Mouse (Mus musculus) heart, adult 2 months (tissue): ENCODE measurements at regions not wholly inside any gene's neighbourhood (a gene's known extent, or its start where the extent isn't known, plus 50 kb on each side); places are given as distances from the start of the nearest gene placed in this dataset.

Source experiments
- CTCF ChIP-seq: fragments of 200-600 bp; IDR thresholded peaks from 2 replicates; pipeline ENCODE4 v1.8.1; 2022; ENCODE audit warnings: antibody characterized with exemption, mild to moderate bottlenecking, moderate library complexity
- EP300 ChIP-seq: fragments of 200-500 bp; IDR thresholded peaks from 2 replicates; pipeline ENCODE4 v1.6.1; 2011; ENCODE audit warnings: low read depth, low read length, control low read depth; ENCODE audit not compliant: insufficient read depth
- POLR2A ChIP-seq: fragments of 200-500 bp; IDR thresholded peaks from 2 replicates; pipeline ENCODE4 v1.6.1; 2011; ENCODE audit warnings: mild to moderate bottlenecking, low read depth, low read length, control low read depth; ENCODE audit not compliant: insufficient read depth

DNA sequence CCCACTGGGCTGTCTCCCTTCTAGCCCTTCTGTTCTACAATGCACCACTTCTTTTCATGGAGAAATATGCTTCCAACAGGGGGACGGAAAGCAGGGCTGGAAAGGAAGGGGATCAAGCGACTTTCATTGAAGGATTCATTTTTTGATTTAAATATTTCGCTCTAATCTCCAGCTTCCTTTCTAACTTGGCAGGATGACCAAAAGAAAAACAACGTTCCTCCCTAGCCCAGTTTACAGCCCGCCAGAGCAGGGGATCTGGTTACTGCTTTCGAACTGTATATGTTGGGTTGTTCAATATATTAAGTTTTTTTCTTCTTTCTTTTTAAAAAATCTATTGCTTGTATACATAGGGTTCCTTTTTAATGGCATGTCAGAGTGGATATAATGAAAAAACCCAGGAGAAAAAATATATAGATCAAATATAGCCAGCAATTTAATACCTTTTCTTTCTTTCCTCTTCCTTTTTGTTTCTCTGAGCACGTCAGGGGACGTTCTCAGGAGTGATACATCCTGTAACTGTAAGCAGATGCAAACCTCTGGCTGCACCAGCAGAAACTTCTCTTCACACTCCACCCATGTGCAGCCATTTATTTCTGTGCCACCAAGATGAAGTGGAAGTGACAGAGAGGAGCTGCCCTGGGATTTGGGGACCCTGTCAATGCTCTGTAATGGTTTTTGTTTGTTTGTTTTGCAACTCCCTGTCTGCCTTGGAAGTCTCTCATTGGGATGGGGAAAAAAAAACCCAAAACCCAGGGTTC lies 406.7 kb downstream of the Ccdc171 start:
- TF ChIP-seq POLR2A = no peak
- no peak for TF ChIP-seq EP300
- no peak for TF ChIP-seq CTCF
